Mouse (Mus musculus) testis, postnatal 14 days (tissue): ENCODE results near the gene Gm8113.
"Not testable (repeated sequence)": the region's sequence is repeated elsewhere in the genome, so short reads cannot be mapped to it uniquely, and the experiment has no call there.

ENCODE experiments used
- DNase-seq: peaks from one replicate; pipeline ENCODE4 v3.0.0; 2021; ENCODE audit warnings: low spot score

The Gm8113 gene

GRCm38 (mm10) chr14:43924688-43925403 is at the start of gene Gm8113:
Gene Gm8113 (plus strand): TSS chr14:43925390.
- peak; percentile 6 for DNase-seq

- not testable (repeated sequence) for DNase-seq
Measured at GRCm38 (mm10) chr14:43875417-43875816, 49.8 kb upstream of the Gm8113 start, which contains the start of gene Ear1. Gene Ear1 (minus strand): TSS chr14:43875517.

- not testable (repeated sequence) for DNase-seq
Measured at GRCm38 (mm10) chr14:43877789-43878188, 47.4 kb upstream of the Gm8113 start.

- not testable (repeated sequence) for DNase-seq
Measured at GRCm38 (mm10) chr14:43879966-43880545, 45.1 kb upstream of the Gm8113 start.

GRCm38 (mm10) chr14:43886235-43886634 is 39.0 kb upstream of the Gm8113 start:
- DNase-seq, result not testable (repeated sequence)

GRCm38 (mm10) chr14:43891288-43891687 is 33.9 kb upstream of the Gm8113 start:
- DNase-seq, result not testable (repeated sequence)

GRCm38 (mm10) chr14:43895357-43895756 is 29.8 kb upstream of the Gm8113 start:
- not testable (repeated sequence) for DNase-seq

- not testable (repeated sequence) for DNase-seq
Measured at GRCm38 (mm10) chr14:43898577-43898976, 26.6 kb upstream of the Gm8113 start.

- not testable (repeated sequence) for DNase-seq
Measured at GRCm38 (mm10) chr14:43918214-43918613, 7.0 kb upstream of the Gm8113 start.

GRCm38 (mm10) chr14:43923459-43923858 is 1.7 kb upstream of the Gm8113 start, which contains the start of gene Ear10:
Gene Ear10 (minus strand): TSS chr14:43923559.
- DNase-seq, result not testable (repeated sequence)

GRCm38 (mm10) chr14:43925404-43925950 is 287 bp downstream of the Gm8113 start:
- DNase-seq, result not testable (repeated sequence)

- peak; percentile 2 for DNase-seq
Measured at GRCm38 (mm10) chr14:43932991-43933390, 7.8 kb downstream of the Gm8113 start.

- not testable (repeated sequence) for DNase-seq
Measured at GRCm38 (mm10) chr14:43933399-43933798, 8.2 kb downstream of the Gm8113 start.

- DNase-seq, result not testable (repeated sequence)
Measured at GRCm38 (mm10) chr14:43953382-43953781, 28.2 kb downstream of the Gm8113 start.

- DNase-seq, result not testable (repeated sequence)
Measured at GRCm38 (mm10) chr14:43955074-43955473, 29.9 kb downstream of the Gm8113 start.

- DNase-seq, result not testable (repeated sequence)
Measured at GRCm38 (mm10) chr14:43956769-43957168, 31.6 kb downstream of the Gm8113 start, which contains the start of gene Ang5. Gene Ang5 (plus strand): TSS chr14:43957069.
